Mouse (Mus musculus): ENCODE data around the gene Pdia4.
"Not testable (repeated sequence)": the region's sequence is repeated elsewhere in the genome, so short reads cannot be mapped to it uniquely, and the experiment has no call there.

The Pdia4 gene

DNA sequence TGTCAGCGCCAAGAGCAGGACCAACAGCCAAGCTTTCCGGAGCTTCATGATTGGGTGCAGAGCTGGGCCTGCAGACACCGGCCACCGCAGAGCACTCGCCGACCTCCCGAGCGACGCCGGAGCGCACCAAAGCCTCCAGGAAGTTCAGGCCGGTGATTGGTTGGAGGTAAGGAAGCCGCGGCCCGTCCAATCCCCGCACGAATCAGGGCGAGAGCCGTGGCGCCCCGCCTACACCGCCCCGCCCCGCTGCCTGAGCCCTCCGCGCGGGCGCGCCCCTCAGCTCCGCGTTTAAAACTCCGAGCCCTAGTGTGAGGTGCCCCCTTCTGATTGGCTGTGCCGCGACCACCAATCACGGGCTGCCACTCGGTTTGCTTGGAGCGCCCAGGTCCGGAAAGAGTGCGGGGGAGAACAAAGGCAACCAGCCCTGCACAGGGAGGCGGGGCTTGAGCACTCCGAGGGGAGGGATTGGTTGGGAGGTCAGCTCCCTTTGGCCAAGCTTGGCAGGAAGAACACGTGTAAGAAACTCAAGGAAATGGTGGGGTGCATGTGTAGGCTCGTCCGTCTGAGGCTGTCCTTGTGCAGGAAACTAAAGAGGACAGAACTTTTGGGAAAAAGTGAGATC lies at the start of gene Pdia4:
TSS of gene Pdia4 (minus strand) at position 174 of the 622 bp plus-strand sequence.
- peak; percentile 98 for DNase-seq (ENCODE audit: low spot score)

DNA sequence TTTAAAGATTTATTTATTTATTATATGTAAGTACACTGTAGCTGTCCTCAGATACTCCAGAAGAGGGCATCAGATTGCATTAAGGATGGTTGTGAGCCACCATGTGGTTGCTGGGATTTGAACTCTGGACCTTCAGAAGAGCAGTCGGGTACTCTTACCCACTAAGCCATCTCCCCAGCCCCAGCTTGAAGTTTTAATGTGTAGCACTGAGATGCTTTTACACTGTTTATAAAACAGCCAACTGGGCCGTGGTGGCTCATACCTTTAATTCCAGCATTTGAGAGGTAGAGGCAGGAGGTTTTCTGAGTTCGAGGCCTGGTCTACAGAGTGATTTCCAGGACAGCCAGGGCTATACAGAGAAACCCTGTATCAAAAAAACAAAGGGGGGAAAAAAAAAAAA lies 44.5 kb upstream of the Pdia4 start:
- not testable (repeated sequence) for DNase-seq (ENCODE audit: low spot score)

DNA sequence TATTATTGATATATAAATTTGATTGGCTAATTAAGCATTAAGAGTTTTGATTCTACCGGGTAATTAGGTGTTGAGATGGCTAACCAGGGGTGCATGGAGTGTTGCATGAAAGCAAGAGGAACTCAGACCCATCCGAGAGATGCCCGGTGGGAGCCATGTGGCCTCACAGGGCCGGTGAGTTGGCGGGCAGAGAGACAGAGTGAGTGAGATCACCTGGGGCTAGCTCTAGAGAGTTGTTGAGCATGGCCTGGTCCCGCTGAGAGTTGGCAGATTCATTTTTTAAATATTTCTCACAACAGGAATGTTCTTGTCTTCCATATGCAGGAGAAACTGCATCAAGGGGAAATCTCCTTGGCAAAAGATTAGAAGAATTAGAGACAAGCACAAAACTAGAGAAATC lies 44.0 kb upstream of the Pdia4 start:
- DNase-seq (ENCODE audit: low spot score): no peak

DNA sequence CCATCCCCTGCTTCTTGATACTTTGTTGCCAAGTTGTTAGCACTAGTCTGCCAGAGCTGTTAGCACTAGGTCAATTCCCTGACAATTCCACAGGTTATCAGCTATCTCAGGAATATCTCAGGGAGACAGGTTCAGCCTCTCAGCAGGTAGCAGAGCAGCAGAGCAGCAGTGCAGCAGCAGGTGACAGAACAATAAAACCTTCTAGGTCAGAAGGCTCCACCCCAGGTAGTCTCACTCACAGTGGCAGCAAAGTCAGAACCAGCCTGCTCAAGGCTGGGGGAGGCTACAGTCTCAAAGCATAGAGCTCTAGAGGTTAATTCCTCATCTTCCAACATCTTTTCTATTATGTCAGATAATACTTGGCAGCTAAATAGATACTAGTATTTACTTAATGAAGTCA lies 32.5 kb upstream of the Pdia4 start:
- no peak for DNase-seq (ENCODE audit: low spot score)

DNA sequence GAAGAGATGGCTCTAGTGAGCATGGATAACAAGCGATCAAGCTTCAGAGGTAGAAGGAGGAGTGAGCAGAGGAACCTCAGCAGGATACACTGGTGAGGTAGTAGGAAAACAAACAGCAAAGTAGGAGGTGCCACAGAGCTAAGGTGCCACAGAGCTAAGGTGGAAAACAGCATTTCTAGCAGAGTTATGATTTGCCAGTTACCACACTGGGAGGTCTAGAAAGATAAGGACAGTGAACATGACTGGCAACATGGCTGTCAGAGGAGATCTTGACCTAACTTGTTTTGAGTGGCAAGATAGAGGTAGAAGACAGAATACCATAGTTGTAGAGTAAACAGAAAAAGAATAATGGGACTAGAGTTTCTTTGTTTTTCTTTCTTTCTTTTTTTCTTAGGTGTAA lies 29.1 kb upstream of the Pdia4 start:
- DNase-seq (ENCODE audit: low spot score): no peak

DNA sequence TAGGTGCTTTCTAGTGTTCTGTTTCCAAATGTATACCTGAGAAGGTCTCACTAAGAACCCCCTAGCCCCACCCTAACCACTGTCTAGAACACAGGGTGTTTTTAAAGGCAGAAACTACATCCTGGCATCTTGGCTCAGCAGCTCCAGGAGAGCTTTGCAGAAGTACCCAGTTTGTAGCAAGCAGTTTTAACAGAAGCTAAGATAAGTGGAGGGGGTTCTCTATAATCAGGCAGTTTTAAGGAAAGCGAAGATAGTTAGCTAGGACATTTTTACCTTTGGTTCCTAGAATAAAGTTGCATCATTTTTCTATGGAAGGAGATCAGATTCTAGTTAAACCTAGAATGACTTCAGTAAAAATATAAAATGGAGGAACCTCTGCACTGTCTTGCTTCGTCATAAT lies 28.6 kb upstream of the Pdia4 start:
- DNase-seq (ENCODE audit: low spot score): no peak

DNA sequence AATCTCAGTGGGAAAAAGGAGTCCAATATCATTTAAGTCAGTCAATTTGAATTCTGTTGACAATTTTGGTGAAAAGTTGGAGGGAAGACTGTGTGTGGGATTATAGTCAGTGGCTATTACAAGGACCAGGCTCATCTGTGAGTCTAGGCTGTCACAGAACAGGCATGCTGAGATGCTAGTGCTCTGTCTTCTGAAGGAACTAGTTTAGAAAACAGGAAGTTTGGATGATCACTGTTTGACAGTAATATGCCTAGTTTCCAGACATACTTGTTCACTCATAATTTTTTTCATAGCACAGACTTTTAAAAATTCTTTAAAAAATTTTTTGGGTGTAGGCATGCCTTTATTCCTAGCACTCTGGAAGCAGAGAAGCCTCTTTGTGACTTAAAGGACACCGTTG lies 27.8 kb upstream of the Pdia4 start:
- DNase-seq (ENCODE audit: low spot score): no peak

DNA sequence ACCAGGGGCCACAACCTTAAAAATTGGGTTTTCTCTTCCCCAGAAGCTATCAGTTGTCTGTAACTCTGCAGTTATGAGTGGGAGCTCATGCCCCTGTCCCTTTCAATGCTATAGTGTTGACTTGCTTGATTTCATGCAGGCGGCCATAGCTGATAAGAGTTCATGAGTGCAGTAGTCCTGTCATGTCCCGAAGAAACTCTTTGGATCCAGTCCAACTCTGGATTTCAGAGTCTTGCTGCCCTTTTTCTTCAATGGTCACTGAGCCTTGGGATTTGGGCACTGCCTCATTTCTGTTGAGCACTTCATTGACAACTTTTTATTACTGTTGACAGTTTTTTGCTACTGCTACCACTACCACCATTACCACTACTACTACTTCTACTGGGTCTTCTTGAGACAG lies 24.4 kb upstream of the Pdia4 start:
- DNase-seq (ENCODE audit: low spot score): peak; percentile 52

DNA sequence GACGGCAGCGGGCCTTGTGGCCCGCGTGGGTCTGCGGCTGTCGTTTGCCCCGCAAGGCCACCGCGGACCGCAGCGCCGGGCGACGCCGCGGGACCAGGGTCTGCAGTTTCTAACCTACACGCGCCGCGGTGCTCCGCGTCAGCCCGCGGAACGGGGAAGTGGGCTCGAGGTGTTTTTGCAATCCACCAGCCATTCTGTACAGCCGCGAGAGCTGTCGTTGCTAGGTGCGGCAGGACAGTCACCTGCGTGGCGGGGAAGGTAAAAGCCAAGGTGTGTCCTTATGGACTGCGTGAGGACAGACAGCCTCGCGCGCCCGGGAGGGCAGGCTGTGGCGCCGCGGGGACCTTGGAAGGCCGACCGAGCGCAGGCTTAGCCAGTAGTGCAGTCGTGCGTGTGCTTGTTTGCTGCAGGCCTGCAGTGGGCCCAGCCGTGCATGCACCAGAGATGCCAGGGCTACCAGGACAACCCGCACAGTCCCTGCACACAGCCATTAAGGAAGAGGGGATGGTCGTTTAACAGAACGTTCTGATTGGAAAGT lies 22.8 kb upstream of the Pdia4 start:
- peak; percentile 58 for DNase-seq (ENCODE audit: low spot score)

DNA sequence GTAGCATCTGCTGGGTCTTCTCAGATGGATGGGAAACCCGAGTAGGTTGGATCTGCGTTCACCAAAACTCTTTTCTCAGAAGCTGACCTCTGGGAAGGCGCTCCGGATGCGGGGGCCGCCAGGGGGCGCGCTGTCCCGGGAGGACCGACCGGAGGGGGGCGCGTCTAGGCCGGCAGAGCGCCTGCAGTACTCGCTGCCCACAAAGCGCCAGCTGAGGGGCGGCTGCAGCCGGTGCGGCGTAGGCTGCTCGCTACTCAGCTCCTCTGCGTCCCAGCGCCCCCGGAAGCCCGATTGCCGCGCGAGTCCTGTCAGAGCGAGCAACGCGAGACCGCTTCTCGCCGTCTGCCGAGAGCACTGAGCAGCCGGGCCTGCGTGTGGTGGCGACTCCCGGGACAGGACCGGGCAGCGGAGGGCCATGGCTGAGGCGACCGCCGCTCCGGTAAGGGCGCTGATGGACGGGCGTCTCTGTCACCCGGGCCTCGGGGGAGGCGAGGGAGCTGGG lies 22.3 kb upstream of the Pdia4 start, which contains the start of gene Zfp398:
TSS of gene Zfp398 (plus strand) at position 180 of the 502 bp plus-strand sequence.
- peak; percentile 94 for DNase-seq (ENCODE audit: low spot score)

DNA sequence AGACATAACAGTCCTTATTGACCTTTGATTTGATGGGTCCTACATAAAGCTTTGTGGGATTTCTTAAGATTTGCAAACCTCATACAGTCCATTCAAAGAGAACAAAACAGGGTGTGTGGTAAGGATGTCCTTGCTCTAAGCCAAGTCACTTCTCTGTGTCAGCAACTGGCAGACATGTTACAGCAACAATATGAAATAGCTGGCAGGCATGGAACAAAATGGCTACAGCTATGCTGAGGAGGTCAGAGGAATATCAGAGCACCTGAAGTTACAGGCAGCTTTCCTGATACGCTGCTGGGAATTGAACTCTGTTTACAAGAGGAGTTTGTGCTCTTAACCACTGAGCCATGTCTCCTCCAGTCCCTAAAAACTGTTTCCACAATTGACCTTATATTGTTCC lies 19.0 kb upstream of the Pdia4 start:
- DNase-seq (ENCODE audit: low spot score): no peak

DNA sequence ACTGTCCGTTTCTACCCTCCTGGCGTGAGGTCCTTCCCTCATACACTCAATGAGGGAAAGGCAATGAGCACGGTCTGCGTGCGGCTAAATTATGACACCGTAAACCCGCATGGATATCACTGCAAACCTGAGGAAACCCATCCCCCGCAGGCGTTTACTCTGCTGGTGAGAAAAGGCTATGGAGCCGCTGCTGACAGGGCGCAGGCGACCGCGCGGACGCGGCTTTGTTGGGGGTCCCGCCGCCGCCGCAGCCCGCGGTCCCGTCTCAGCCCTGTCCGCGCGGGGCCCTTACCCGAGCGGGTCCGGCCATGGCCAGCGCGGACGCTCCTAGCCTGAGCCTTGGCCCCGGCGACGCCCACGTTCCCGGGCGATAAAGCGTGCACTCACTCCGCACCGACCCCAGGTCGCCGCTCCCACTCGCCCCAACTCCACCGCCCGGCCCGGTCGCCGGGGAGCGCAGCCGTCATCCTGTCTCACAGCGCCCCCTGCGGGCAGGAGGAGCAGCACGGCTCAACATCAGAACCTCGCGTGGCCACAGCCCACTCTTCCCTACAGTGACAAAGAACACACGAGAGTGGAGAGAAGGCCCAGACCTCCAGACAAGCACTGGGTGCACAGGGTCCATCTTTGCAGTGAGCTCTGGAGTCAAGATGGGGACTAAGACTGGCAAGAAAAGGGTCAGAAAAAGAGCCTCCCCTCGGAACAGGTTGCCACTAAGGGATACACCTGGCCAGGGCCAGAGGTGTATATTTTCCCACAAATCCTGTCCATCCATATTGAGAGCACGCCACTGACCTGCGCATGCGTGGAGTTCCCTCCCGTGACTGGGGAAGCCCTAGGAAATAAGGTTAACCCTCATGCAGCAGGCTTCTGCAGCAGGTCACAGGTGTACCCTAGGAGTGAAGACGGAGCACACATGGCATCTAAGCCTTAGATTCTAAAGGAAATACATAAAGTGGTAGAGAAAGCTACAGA lies 17.2 kb upstream of the Pdia4 start, which contains the start of gene Zfp786:
TSS of gene Zfp786 (minus strand) at position 764 of the 975 bp plus-strand sequence.
- DNase-seq (ENCODE audit: low spot score): peak; percentile 87

DNA sequence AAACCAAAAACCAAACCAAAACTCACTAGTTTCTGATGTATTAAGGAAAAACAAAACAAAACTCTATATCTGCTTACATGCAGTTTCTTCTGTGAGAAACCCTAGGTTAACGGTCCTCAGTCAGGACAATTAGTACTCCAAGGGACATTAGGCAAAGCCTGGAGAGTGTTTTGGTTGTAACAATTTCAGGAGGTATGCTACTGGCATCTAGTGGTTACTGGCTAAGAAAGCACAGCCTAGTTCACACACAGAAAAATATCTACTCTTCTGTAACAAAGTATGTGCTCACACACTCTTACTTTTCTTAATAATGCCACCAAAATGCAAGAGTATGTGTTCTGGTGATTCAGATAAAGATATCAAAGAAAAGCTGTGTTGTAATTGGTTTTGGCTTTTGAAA lies 15.7 kb upstream of the Pdia4 start:
- DNase-seq (ENCODE audit: low spot score): peak; percentile 85

DNA sequence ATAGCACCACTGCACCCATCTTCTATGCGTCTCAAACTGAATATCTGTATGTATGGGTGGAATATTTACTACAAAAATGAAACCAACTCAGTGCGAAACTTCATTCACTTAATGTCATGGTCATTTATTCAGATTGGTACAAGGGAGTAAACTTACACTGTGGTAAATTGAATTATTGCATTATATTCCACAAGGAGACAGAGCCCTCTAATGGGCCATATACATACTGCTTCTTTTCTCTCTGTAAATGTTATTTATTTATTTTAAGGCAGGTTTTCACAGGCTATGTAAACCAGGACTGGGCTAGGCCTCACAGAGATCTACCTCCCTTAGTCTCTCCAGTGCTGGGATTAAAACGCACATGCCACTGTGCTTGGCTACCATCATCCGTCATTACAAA lies 14.2 kb upstream of the Pdia4 start:
- DNase-seq (ENCODE audit: low spot score): no peak

DNA sequence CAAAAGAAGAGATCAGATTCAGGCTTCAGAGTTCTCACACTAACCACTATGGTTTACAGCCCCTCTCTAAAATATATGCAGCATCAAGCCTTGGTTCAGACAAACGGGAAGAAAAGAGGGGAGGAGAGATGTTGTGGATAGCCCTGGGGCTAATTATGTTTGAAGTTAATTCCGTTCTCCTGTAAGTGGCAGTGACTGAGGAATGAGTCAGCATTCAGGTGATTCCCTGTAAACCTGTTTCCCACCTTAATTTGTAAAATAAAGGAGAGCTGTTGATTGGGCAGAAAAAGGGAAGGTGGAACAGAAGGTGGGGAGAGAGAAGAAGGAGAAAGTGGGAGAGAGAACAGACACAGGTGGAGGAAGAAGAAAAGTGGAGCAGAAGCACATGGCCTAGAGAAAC lies 11.0 kb upstream of the Pdia4 start:
- DNase-seq (ENCODE audit: low spot score): no peak

DNA sequence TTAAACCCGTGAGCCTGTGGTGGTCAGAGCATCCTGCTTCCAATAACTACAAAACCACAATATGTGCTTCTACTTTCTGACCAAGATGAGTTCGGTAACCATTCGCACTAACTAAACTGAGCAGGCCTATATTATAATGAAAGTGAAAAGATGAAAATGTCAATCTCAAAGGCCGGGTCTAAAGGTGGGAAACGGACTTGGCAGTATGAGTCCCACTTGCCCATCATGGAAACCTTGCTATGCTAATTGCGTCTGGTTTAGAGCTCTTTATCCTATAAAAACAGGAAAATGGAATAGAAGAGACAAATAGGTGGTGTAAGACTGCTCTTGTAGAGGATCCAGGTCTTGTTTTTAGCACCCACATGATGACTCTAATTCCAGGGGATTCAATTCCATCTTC lies 8.5 kb upstream of the Pdia4 start:
- DNase-seq (ENCODE audit: low spot score): no peak

DNA sequence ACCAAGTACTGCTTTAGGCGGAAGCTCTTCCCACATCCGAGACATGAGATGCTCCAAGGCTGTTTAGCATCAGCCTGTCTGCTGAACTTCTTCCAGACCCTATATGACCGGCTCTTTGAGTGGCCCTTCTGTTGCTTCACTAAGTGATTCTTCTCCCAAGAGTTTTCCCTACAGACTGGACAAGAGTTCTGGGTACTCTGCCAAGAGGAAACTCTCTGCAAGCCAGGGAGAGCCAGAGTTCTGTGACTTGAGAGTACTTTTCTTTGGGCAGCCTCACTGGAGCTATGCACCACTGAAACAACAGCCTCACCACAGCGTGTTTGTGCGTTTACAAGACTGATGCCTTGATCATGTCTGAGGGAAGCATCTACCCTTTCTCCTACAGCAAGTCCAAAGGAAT lies 8.0 kb upstream of the Pdia4 start:
- peak; percentile 90 for DNase-seq (ENCODE audit: low spot score)

DNA sequence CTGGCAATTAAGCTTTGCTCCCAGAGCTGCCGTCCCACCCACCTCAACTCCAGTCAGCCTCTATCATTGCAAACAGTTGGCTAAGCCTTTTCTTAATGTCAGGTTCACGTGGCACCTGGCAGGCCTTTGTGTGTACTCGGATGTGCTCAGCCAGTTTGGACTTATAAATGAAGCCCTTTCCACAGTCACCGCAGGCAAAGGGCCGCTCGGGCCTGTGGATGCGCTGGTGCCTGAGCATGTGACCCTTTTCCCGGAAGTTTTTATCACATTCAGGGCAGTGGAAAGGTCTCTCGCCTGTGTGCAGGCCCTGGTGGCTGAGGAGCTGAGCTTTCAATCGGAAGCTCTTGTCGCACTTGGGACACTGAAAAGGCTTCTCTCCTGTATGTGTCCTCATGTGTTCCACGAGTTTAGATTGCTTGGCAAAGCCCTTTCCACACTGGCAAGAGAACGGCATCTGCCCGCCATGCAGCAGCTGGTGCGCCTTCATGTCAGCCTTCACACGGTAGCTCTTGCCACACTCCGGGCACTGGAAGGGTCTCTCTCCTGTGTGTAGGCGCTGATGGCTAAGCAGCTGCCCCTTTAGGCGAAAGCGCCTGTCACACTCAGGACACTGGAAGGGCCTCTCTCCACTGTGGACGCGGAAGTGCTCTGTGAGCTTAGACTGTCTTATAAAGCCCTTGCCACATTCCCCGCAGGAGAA lies 6.5 kb upstream of the Pdia4 start:
- no peak for DNase-seq (ENCODE audit: low spot score)

DNA sequence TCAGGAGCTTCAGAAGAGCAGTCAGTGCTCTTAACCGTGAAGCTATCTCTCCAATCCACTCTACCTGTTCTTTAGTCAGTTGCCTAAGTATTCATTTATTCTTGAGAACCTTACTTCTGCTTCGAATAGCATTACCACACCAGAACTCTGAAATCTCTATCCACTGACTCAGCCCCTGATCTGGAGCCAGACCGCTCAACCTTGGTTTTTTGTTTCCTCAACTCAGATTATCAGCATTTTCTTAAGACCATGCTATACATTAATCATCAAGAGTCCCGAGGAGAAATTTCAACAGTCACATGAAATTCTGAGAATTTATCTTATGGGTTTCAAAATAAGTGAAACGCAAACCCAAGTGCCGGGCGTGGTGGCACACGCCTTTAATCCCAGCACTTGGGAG lies 5.5 kb upstream of the Pdia4 start:
- DNase-seq (ENCODE audit: low spot score): no peak

DNA sequence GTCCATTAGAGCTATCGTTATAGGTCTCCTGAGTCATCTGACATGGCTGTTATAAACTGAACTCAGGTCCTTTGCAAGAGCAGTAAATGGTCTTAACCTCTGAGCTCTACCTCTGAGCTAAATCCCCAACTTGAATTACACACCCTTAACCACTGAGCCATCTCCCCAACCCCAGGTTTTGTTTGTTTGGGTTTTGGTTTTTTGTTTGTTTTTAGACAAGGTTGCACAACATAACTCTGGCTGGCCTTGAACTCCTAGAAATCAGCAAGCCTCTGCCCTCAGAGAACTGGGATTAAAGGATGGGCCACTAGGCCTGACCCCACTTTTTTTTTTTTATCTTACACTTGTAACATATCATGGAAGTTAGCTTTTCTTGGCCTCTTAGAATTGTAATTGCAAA lies 2.9 kb upstream of the Pdia4 start:
- no peak for DNase-seq (ENCODE audit: low spot score)

DNA sequence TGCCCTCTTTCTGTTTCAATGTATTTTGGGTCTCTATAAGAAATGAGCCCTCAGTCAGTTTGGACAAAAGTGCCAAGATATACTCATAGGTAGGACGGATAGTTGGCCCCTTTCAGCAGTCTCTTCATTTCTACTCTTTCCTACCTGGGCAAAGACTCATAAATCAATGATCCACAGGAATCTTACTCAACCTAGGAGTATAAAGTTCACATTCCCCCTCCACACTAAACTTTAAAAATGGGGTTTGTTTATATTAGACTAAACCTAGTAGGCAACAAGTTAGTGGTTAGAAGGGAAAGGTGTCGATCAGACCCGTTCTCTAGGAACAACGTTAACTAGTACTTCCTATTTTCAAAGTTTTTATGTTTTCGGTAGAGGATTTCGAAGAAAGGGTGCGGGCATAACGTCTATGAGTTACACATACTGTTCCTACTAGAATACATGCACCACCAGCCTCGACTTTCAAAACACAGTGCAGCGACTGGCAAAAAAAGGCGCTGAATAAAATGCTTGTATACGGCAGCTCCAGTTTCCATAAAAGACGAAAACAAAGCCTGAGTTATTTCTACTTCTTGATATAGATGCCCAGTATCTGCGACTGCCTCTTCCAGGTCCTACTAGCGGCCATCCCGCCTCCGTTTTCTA lies 837 bp downstream of the Pdia4 start:
- peak; percentile 48 for DNase-seq (ENCODE audit: low spot score)

DNA sequence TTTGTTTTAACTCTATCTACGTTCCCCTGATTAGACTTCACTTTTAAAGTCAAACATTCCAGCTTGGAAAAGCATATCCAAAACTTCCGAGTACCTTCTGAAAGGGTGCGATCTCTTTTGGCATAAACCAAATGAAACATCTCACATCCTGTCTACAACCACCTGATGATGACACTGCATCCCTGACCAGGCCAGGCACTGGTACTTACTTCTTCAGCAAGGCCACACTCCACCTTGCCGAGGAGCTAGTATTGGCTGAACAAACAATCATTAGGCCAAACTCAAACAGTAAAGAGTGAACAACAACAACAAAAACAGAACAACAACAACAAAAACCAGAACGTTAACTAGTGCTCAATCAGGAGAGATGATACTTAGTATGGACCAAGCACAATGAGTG lies 1.9 kb downstream of the Pdia4 start:
- no peak for DNase-seq (ENCODE audit: low spot score)

Measured in adipocyte (in vitro differentiated cells).